Mouse (Mus musculus) cerebellum, adult 2 months (tissue): ENCODE data around the gene Gucd1. TPM values are rescaled to one million over a fixed set of nuclear protein-coding genes. Genes with fewer than 3 reads are reported as not detected.
"Not testable (repeated sequence)": the region's sequence is repeated elsewhere in the genome, so short reads cannot be mapped to it uniquely, and the experiment has no call there.

Experiments
- DNase-seq, 2 experiments: peaks; one replicate each; pipeline ENCODE4 v3.0.0; 2021
- H3K27ac ChIP-seq: fragments of 200-500 bp; 2 replicates; pipeline ENCODE4 v1.5.1; 2012; ENCODE audit warnings: low read length, control low read depth, inconsistent platforms; ENCODE audit not compliant: insufficient read depth
- H3K27me3 ChIP-seq: fragments of 200-500 bp; 2 replicates; pipeline ENCODE4 v1.6.1; 2012; ENCODE audit warnings: inconsistent platforms, mild to moderate bottlenecking, low read length, moderate library complexity; ENCODE audit not compliant: control insufficient read depth, insufficient read depth
- H3K4me1 ChIP-seq: fragments of 200-500 bp; 2 replicates; pipeline ENCODE4 v1.6.1; 2011; ENCODE audit warnings: low read length; ENCODE audit not compliant: control insufficient read depth, insufficient read depth
- H3K4me3 ChIP-seq: fragments of 200-500 bp; replicated peaks from 2 replicates; pipeline ENCODE3; 2011; ENCODE audit warnings: mild to moderate bottlenecking, low read depth, low read length, control low read depth; ENCODE audit not compliant: insufficient read depth
- CTCF ChIP-seq: fragments of 200-500 bp; IDR thresholded peaks from 2 replicates; pipeline ENCODE4 v1.5.1; 2011; ENCODE audit warnings: low read depth, mild to moderate bottlenecking, control low read depth, low read length, moderate library complexity, borderline replicate concordance; ENCODE audit not compliant: insufficient read depth
- POLR2A ChIP-seq: fragments of 200-500 bp; IDR thresholded peaks from 2 replicates; pipeline ENCODE4 v1.6.1; 2011; ENCODE audit warnings: low read length, control low read depth, borderline replicate concordance; ENCODE audit not compliant: insufficient read depth
- WGBS: fragments of 180-500 bp; shearing (Covaris S2); methylation state at CpG from one replicate; pipeline ENCODE4 v1.1.7; 2018; 5-methylcytosine and 5-hydroxymethylcytosine counted together
- polyA plus RNA-seq: library from polyadenylated mRNA; depleted of rRNA; stranded (reverse); fragments of >200 nt; gene quantifications from 2 replicates; pipeline ENCODE4 v1.2.3, GENCODE M21; 2012

The Gucd1 gene
- polyA plus RNA-seq, 1 experiment: 20.7 TPM

DNA sequence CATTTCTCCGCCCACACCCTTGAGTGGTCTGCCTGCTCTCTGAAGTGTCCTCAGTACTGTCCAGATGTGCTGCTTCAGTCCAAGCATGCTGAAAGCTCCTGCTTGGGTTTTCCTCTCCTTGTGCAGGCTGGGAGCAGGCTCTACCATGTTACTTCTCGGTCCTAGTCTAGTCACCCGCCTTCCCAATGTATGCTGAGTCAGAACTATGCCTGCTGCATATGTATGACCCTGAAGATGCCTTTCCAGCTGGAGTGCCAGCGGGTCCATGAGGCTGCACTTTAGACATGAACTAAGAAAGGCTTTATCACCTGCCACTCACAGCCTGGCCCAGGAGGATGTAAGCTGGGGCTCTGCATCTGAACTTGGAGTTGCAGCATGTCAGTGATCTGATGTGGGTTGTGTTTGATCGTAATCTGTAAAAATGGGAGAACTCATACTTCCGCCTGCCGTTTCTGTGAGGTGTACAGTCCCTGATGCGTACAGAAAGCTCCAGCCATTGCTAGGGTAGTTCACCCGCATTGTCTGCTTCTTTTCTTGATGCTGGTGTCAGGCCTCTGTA lies 13.8 kb upstream of the Gucd1 start:
- no peak overlapping the region for H3K27ac ChIP-seq
- TF ChIP-seq POLR2A (no peak), CTCF (no peak)
- H3K27me3 ChIP-seq: no peaks in the 10 kb centered on the region
- H3K4me3 ChIP-seq: no peak overlapping the region
- WGBS: 87% methylated on average over 9 of the region's 9 CpGs
- no peaks in the 10 kb centered on the region; the same call in 1 of the 2 replicates for H3K4me1 ChIP-seq
- no peak for DNase-seq

DNA sequence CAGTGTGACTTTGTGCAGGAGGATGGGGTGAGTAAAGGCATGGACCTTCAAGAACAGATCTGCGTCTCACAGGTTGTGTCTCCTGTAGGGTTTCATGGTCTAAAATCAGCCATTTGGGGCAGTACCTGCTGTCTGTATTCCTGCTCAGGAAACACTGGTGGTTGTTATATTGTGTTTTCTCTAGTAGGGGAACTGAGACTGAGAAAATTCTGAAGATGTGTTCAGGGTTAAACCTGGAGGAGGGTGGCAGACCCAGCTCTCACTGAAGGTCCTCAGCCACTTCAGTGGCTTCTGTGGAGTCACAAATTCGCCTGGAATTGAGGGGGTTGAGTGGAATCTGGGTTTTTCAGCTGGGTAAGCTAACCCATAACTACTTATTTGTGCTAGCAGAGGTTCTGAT lies 12.6 kb upstream of the Gucd1 start:
- 94% methylated on average over 2 of the region's 2 CpGs for WGBS
- no peaks in the 10 kb centered on the region for H3K27me3 ChIP-seq
- no peak overlapping the region for H3K4me3 ChIP-seq
- no peaks in the 10 kb centered on the region; the same call in 1 of the 2 replicates for H3K4me1 ChIP-seq
- H3K27ac ChIP-seq: no peak overlapping the region
- TF ChIP-seq CTCF (no peak), POLR2A (no peak)
- no peak for DNase-seq

DNA sequence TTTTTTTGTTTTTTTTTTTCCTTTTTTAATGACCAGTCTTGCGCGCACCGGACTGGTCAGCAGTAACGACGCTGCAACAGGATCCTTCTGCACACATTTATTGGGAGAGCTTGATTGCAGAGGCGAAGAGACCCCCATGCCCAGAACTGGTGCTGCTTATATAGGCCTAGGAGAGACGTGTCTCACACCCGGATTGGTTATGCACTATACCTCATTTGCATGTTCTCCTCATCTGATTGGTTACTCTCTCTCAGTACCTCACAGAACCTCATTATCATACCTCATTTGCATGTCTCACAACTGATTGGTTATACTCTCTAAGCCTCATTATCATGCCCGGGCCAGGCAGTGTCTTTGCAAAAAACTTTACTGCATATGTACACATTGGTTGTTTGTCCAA lies 7.7 kb upstream of the Gucd1 start:
- WGBS: 92% methylated on average over 9 of the region's 9 CpGs
- H3K4me1 ChIP-seq, H3K27me3 ChIP-seq, H3K27ac ChIP-seq, DNase-seq, H3K4me3 ChIP-seq: not testable (repeated sequence)

DNA sequence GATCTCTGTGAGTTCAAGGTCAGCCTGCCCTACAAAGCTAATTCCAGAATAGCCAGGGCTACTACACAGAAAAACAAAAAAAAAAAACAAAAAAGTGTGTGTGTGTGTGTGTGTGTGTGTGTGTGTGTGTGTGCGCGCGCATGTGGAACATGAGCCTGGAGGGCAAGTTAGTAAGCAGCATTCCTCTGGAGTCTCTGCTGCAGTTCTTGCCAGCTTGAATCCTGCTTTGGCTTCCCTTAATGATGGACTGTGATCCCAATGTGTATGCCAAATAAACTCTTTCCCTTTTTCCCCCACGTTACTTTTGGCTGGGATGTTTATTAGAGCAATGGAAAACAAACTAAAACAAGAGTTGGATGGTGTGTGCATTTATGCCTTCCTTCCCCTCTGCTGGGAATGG lies 3.9 kb upstream of the Gucd1 start:
- DNase-seq: no peak
- no peaks in the 10 kb centered on the region for H3K27me3 ChIP-seq
- H3K4me1 ChIP-seq: 0 out of 2 replicates have a peak, but pooled peaks cover 2% of the 10 kb centered on the region
- 79% methylated on average over 4 of the region's 4 CpGs for WGBS
- H3K27ac ChIP-seq: no peak overlapping the region
- TF ChIP-seq POLR2A (no peak), CTCF (no peak)
- H3K4me3 ChIP-seq: no peak overlapping the region

DNA sequence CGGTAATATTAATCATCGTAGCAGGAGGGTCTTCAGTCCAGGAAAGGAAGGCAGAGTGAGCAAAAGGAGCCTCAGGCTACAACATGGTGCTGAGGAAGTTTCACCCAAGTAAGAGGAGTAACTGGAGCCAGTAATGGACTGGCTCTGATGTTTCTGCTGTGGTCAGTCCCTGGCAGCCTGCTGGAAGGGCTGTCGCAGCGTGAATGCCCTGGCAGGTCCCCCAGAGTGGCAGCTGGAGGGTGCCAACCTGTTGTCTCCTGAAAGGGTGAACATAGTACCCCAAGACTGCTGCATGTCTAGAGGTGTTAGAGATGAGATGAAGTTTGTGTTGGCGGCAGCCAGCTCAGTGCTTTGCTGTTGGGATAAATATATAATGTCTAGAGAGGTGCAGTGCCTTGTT lies 2.8 kb upstream of the Gucd1 start:
- no peak for DNase-seq
- no peak overlapping the region for H3K4me3 ChIP-seq
- no peaks in the 10 kb centered on the region for H3K27me3 ChIP-seq
- TF ChIP-seq POLR2A (no peak), CTCF (no peak)
- peaks cover 5% of the 10 kb centered on the region; the same call in 1 of the 2 replicates for H3K4me1 ChIP-seq
- no peak overlapping the region for H3K27ac ChIP-seq
- 69% methylated on average over 5 of the region's 5 CpGs for WGBS

DNA sequence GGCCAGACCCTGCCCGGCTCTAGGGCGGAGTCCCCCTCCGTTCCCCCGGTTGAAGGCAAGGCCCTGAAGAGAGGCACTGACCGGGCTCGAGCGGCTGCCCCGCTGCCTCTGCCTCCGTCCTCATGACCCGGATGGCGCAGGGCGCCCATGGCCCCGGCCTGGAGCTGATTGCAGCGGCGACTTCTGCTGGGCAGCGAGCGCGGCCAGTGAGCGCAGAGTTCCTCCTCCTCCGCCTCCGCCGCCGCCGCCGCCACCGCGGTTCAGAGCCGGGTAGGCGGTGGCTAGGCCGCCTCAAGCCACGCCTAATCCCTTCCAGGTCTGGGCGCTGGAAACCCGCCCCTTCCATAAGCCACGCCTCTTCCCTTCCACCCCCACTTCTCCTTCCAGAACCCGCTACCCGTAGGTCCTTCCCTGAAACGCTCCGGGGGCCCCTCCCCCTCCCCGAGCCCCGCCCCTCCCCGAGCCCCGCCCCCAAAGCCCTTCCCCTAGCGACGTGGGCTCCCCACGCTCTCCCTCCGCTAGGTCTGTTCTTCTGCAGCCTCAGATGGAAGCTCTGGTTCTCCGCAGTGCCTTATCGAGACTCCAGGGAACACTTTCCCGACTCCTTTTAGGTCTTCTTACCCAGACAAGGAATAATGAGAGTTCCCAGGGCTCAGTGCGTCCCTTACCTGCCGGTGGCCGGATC lies 557 bp downstream of the Gucd1 start, which contains the start of gene Snrpd3:
Gene Snrpd3, plus strand, starts transcription at position 479 of the 685 bp plus-strand sequence.
- WGBS: 1% methylated on average over 44 of the region's 52 CpGs
- Histone ChIP-seq H3K4me3 (peak within 1 kb of the TSS; percentile 89), H3K4me1 (peaks cover 5% of the 10 kb centered on the region; the same call in 1 of the 2 replicates), H3K27me3 (no peaks in the 10 kb centered on the region), H3K27ac (peak within 1 kb of the TSS; percentile 91)
- peak; percentile 91 to 95 for DNase-seq
- TF ChIP-seq CTCF: no peak
- peak; percentile 73 for TF ChIP-seq POLR2A

DNA sequence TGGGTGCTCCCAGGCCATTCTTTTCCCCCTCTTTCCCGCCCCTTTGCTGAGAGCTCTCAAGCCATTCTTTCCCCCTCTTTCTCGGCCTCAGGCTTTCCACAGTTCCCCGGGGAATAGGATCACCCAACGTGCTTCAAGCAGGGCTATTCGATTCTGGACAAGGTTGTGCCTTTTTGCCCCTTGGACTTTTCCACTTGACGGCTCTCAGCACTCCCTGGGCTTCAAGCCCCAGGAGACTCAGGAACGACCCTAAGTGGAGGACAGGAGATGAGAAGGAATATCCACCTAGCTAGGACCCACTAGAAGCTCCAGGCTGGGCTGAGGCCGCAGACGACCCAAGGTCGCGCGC lies 1.1 kb downstream of the Gucd1 start:
- H3K27me3 ChIP-seq: no peaks in the 10 kb centered on the region
- WGBS: 1% methylated on average over 12 of the region's 12 CpGs
- no peak for DNase-seq

DNA sequence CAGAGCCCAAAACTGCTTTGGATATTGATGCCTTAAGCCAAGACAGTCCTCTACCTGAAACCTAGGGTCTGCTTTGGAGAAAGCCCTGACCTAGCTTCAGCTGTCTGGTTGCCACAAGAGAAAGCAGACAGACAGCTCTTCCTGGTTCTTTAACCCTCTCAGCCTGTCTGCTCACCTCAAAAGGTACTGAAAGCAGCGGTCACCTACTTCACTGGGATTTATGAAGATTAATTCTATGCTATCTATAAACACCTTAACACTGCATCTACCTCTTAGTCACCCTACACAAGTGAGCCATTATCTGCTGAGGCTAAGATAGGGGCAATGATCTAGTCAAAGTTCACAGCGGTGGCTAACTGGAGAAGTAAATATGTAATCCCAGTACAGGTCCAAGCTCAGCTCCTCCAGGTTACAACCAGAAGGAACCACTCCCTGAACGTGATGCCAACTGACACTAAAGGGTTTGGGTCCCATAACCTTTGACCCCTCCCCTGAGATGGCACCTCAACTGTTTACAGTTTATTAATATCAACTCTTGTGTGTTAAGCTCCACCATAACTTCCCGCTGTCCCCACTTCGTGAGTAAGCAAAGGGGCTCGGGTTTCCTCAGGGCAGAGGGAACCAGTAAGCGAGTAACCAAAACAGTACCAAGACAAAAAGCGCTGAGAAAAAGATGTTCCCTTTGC lies 1.6 kb downstream of the Gucd1 start:
- peak in 1 of 2 experiments; percentile 32 for DNase-seq
- no peaks in the 10 kb centered on the region for H3K27me3 ChIP-seq
- WGBS: 24% methylated on average over 8 of the region's 8 CpGs
- peaks cover 8% of the 10 kb centered on the region; the same call in 1 of the 2 replicates for H3K4me1 ChIP-seq
- no peak for TF ChIP-seq POLR2A
- TF ChIP-seq CTCF: no peak
- H3K4me3 ChIP-seq: peak overlapping the region; percentile 89
- peak overlapping the region; percentile 56 for H3K27ac ChIP-seq

More for the DNA sequence above, 1.1 kb downstream of the Gucd1 start:
- peaks cover 8% of the 10 kb centered on the region; the same call in 1 of the 2 replicates for H3K4me1 ChIP-seq
- H3K27ac ChIP-seq: peak overlapping the region; percentile 56
- TF ChIP-seq CTCF (no peak), POLR2A (no peak)
- H3K4me3 ChIP-seq: peak overlapping the region; percentile 89
